Mouse (Mus musculus) CD4-positive, CD25-positive, alpha-beta regulatory T cell, adult 2 months (primary cell): Measurements from ENCODE around the gene Vpreb2.
"Not testable (repeated sequence)": the region's sequence is repeated elsewhere in the genome, so short reads cannot be mapped to it uniquely, and the experiment has no call there.

Experiments
- DNase-seq: peaks from one replicate; pipeline ENCODE4 v3.0.0-alpha.2; 2012; ENCODE audit warnings: low read depth, low spot score

The Vpreb2 gene

DNA sequence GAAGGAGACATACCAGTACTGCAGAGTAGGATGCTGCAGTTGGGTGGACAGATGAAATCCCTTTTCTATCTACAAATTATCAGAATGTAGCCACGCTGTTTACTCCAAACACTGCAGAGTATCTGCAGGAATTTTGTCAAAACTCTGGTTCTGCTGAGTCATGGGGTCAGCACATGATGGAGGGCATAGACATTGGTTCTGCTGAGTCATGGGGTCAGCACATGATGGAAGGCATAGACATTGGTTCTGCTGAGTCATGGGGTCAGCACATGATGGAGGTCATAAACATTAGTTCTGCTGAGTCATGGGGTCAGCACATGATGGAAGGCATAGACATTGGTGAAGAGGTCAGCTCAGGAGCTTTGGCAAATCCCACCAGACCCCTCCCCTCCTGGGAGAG, 7.5 kb downstream of the Vpreb2 start:
- DNase-seq: no peak

DNA sequence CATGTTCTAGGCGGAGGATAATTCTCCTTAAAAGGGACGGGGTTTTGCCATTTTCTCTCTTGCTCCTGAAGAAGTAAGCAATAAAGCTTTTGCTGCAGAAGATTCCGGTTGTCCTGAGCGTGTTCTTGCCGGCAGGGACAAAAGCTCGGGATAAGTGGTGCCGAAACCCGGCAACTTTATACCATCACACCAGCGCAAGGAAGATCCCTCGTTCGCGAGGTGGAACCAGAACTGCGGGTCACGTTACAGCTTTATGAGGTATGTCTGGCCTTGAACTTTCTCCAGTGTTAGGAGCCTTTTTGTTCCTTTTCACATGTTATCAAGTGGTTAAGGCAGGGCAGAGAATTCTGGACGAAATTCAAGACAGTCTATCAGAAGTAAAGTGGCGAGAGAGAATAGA, 12.1 kb downstream of the Vpreb2 start:
- DNase-seq: not testable (repeated sequence)

DNA sequence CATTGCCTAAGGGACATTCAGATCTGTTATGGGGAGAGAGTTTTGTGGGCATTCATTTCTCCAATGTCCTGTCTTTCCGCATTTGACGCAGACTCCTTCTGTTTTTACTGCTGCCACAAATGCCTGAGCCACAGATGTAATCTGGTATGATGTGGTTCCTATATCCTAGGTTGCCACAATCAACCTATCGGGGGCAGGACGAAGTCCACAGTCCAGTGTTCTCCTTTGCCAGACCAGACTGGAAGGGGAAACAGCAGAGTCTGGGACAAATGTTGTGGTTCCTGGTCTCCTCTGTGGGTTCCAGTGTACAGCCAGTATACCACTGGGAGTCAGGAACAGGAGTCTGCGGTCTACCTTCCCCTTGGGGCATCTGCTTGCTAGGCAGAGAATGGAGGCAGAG, 19.4 kb downstream of the Vpreb2 start:
- no peak for DNase-seq

DNA sequence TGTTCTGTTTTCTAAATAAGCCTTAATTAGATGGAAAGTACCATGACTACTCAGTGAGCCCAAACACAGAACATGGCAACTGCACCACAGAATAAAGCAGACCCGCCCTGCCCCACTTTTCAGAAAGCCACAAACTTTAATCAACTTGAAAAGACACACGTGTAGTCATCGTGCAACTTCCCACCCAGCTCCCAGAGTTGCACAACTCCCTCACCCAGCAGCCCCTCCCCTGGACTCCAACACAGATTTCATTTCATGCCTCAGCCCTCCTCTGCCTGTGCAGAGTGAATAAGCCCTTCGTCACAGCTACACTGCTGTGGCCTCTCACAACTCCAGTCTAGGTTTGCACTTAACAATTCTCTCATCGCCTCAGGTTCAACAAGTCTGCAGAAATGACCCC, 24.4 kb downstream of the Vpreb2 start:
- no peak for DNase-seq

DNA sequence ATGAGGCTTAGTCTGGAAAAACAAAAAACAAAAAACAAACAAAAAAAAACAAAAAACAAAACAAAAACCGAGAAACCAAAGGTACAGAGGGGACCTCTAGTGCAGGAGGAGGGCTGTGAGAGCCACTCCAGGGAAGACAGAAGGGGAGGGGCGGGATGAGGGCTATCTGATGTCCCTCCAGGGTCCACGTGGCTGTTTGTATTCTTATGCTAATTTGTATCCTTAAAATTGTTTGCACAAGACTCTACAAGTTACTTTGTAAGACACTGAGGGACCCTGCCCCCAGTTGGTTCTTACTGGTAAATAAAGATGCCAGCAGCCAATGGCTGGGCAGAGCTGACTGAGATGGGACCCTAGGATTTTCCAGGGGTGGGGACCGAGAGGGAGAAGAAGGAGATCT, 26.9 kb downstream of the Vpreb2 start:
- no peak for DNase-seq

DNA sequence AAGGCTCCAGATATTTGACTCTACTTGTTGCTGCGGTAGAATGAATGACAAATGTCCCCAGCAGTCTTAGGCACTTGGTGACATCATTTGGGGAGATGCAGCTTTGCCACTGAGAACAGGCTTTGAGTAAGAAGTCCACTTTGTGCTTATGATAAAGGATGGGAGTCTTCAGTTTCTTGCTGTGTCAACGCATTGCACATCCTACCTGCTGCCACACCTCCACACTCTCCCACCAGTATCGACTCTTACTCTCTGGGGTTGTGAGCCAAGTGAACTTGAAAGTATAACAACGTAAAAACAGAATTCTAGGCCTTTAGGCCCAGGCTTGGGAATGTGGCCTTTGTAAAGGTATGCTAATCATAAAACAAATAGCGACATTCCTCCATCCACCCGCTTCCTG, 30.9 kb downstream of the Vpreb2 start:
- DNase-seq: no peak

DNA sequence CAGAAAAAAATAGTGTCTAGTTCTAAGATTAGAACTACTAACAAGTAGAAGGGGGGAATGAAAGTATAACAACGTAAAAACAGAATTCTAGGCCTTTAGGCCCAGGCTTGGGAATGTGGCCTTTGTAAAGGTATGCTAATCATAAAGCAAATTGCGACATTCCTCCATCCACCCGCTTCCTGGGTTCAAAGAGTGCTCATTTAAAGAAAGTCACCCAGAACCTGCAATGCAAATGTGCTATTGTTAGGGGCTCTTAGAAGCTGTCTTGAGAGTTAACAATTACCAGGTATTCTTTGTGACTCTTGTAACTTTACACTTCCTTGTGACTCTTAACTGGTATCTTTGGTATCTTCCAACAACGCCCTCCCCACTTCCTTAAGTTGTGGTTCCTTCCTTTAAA, 36.3 kb downstream of the Vpreb2 start:
- not testable (repeated sequence) for DNase-seq

DNA sequence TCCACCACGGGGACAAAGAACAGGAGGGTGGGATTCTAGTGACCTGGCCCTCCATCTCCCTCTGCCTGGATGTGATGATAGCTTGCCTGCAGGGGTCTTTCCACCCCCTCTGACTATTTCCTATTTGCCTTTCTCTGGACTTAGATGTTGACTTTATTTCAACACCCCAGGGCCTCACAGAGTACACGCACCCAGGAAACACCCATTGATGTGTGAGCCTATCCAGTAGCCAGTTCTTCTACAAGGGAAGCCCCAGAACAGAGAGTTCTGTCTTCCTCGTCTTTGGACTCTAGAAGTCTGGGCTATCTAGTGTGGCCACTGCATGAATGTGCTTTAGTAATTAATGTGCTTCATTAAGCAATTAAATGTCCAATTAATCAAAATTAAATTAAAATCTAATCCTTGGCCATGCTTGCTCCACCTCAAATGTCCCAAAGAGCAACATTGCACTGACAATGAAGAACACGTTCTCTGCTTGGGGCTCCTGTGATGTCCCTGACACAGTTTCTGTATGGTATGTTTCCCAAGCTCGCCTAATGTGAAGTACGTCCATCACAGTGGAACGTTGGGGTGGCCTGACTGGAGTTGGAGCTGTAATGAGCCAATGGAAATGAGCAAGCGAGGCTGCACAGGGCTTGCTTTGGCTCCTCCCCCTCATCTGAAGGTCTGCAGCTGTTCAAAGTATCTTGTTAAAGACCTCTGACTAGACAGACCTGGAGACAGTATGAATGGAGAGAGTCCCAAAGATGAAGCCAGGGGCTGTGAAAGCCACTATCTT, 42.7 kb downstream of the Vpreb2 start:
- no peak for DNase-seq

DNA sequence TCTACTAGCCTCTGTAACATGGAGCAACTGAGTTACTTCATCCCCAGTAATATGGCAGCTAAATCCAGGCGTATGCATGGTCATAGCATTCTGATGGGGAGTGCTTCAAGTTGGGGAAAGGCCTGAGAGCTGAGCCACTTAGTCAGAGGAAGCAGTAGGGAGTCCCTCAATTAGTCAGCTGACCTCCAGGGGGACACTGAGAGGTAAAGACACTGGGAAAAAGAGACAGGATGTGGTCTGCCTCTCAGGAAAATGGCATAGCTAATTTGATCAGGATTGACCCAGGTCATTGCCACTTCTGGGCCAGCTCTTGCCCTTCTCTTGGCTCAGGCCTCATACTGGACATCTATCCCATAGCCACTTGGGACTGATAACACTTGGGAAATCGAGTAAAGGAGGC, 47.1 kb downstream of the Vpreb2 start:
- DNase-seq: no peak
